Mouse (Mus musculus) bone marrow, adult 2 months (tissue): Measurements from ENCODE around the gene Gm28778.
"Not testable (repeated sequence)": the region's sequence is repeated elsewhere in the genome, so short reads cannot be mapped to it uniquely, and the experiment has no call there.

Experiments
- CTCF ChIP-seq: fragments of 200-500 bp; IDR thresholded peaks from 2 replicates; pipeline ENCODE4 v1.5.1; 2011; ENCODE audit warnings: low read length, control low read depth; ENCODE audit not compliant: control insufficient read depth, insufficient read depth
- POLR2A ChIP-seq: fragments of 200-500 bp; IDR thresholded peaks from 2 replicates; pipeline ENCODE4 v1.6.1; 2011; ENCODE audit warnings: low read depth, mild to moderate bottlenecking, control low read depth, low read length, borderline replicate concordance; ENCODE audit not compliant: control insufficient read depth

- TF ChIP-seq CTCF, POLR2A: not testable (repeated sequence)
These were observed 36.6 kb downstream of the Gm28778 start for GRCm38 (mm10) chr1:53333527-53333926.
